Mouse (Mus musculus): Measurements from ENCODE around the gene Slc16a2.
A peak's percentile ranks its signal among the peaks of the same experiment; 100 is the strongest.

The Slc16a2 gene

DNA sequence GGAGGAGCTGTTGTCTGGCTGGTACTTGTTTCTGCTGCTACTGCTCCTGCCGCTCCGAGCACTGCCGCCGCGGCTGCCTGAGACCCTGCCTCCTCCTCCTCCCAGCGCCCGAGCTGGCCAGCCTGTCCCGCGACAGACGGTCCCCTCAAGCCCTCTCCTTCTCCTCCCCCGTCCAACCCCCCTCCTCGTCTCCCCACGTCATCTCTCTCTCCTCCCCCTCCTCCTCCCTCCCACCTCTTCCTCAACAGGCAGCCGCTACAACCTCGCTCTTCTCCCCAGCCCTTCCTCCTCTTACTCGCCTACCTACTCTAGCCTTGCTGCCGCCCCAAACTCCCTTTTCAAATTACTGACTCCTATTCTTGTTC lies at the start of gene Slc16a2:
Gene Slc16a2, minus strand, starts transcription at position 152 of the 365 bp plus-strand sequence.
- peak; percentile 78 to 82 for DNase-seq

DNA sequence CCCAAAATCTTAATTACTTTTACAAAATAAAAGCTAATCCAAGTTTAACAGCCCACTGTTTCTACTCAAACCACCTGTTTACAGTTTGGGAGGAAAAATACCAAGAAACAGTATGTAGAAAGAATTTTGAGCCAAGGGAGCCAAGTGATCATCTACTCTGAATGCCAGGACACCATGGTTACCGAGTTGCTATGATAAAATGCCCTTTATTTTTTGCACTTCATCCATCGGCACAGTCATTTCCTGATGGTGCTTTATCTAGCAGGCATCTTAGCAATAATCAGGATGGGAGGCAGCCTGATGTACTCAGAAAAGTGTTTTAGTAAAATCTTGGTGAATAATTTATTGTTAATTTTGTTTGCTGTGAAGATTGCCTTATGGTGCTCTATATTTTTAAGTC lies 41.7 kb upstream of the Slc16a2 start:
- no peak for DNase-seq

DNA sequence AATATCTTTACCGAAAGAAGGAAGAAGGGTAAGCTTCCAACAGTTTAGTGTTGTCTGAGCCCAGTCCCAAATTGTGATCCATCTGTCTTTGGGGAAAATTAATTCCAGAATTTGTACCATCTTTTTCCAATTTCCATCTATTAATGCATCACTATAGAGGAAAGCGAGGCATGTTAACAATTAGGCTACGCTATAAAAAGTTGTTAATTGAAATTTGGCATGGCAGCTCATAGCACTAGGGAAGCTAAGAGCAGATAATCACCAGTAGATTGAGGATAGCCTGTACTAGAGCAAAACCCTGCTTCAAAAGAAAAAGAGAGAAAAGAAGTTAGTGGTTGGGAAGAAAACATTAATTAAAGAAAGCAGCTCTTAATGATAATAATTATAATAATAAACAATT lies 41.1 kb upstream of the Slc16a2 start:
- DNase-seq = no peak

DNA sequence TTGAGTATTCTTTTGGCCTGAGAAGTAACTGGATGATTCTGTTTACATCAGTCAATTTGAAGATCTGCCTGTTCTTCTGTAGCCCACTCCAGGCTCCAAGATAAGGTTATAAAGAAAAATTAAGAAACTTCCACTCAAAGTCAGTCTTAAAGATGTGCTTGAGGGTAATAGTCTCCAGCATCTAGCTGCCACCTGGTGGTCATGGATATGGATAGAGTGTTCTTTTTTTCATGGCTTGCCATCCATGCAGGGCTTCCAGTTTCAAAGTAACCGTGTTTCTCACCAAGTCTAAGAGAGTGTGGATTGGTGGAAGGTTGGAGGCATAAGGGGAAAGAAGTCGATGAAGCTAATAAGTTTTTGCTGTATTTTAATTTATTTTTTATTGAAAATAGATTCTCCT lies 23.5 kb upstream of the Slc16a2 start:
- peak; percentile 21 to 43 for DNase-seq

DNA sequence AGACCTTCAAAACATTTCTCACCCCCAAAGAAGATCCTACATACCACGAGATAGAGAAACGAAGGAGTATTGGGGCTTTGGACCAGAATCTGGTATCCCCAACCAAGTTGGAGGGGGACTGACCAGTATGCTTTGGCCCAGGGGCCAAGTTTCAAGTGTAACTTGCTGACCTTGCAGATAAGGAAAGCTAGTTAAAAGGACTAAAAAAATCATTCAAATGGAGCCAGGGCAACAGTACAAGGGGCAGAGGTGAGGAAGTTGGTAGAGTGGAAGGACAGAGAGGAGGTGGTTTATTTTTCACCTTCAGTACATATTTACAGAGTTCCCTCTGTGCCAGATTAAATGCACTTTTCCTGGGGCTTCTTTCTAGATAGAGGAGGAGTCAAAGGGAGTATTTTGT lies 7.1 kb upstream of the Slc16a2 start:
- DNase-seq = no peak

DNA sequence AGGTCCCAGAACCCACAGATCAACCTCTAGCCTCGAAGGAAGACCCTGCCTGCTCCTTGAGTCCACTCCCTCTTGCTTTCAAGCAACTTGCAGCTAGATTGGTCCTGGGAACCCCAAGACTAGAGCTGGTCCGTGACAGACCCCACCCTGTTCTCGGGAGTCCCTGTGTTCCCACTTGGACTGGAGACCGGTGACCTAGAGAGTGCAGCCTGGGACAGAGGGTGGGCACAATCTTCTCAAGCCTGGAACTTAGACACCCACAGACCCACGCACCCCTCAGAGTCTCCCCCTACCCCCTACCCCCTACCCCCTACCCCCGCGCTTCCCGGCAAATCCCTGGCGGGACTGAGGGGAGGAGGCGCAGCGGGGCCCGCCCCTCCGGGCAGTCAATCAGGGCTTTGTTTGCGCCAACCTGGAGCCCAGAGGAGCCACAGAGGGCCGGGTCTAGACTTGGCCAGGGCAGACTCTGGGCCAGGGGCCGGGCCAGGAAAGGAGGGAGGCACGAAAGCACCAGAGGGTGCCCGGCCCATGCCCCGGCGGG lies 558 bp upstream of the Slc16a2 start:
- peak; percentile 64 to 71 for DNase-seq

DNA sequence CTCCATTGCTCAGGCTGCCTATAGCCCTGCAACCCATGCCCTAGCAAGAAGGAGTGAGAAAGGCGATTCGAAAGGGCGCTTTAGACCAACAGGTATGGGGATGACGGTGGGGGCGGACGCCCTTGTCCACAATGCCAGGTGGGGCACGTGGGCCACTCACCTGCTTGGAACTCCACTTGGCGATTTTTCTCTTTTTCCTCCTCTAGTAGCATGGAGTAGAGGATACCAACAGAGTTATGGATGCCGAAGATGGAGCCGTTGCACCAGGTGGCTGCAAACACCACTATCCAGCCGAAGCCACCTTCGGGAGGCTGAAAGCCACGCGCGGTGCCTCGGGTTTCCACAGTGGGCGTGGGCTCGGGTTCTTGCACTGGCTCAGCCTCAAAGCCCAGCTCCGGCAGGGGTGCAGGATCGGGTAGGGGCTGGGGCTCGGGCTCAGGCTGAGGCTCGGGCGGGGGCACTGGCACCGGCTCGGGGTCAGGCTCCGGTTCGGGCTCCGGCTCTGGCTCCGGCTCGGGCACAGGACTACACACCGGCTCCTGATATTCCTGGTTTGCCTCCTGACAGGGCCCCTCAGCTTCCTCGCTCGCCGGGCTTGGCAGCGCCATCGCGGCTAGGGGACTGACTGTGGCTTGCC lies 470 bp downstream of the Slc16a2 start:
- no peak for DNase-seq

DNA sequence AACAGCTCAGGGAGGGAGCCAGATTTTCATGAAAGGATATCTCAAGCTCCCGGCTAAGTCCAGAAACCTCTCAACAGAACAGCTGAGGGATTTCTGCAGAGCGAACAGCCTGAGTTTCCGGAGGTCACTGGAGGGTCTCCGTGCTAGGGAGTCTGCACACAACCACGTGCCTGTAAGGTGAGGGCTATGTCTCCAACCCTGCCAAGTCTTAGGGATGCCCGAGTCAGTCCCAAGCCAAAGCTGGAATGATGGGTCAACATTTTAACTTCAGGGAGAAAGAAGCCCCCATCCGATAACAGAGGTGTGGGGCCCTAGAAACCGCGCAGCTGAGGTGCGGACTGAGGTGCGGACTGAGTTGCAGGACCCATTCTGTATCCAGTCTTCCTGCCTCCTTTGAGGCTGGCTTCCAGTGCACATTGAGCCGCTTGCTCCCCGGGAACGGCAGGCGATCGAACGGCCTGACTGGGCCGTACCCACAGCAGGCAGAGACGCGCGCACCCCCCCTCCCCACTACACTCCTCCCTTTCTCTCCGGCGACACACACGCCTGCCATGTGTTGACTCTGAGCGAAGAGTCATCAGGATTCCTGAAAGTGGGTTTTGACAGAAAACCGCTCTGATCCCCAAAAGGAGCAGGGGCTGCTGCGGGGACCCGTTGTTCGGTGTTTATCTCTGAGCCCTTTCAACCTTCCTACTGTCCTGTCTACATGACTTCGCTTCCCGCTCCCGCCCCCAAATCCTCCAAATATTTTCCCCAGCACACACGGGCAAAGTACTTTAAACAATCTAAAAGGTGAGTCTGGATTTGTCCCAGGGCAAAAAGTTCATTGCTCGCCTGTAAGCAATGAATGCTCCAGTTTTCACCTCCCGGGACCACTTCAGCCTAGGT lies 1.2 kb downstream of the Slc16a2 start:
- DNase-seq = peak; percentile 36 to 51

DNA sequence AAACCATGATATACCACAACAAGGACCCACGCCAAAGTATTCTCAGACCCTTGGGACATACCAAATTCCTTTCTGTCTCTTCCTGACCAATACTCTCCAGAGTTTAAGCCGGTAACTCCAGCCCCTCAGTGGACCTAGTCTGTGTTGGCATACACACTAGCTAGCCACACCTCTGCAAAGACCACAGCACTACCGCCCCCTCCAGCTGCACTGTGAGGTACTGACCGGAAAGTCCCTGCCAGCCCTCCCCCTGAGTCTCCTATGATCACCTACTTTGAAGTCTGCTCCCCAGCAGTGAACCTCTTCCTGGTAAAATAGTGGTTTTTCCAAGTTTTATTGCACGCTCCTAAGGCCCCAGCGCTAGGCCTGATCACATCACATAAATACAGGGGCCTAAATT lies 2.5 kb downstream of the Slc16a2 start:
- peak in 1 of 2 experiments; percentile 36 for DNase-seq

DNA sequence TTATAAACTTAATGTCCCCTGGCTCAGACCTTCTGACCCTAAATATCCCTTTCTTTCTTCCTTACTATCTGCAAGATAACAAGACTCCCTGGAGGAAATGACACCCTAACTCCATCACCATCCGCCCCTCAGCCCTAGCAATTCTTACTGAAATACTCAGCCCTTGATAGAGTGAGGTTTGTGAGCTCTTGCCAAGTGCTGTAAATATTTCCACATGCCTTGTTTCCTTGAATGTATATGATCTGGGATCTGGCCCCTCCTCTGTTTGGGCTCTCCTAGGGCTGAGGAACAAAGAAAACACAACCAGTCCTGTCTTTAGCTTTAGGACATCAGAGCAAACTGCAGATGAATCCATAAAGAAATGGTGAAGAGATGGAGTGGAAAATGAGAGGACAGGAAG lies 9.1 kb downstream of the Slc16a2 start:
- no peak for DNase-seq

DNA sequence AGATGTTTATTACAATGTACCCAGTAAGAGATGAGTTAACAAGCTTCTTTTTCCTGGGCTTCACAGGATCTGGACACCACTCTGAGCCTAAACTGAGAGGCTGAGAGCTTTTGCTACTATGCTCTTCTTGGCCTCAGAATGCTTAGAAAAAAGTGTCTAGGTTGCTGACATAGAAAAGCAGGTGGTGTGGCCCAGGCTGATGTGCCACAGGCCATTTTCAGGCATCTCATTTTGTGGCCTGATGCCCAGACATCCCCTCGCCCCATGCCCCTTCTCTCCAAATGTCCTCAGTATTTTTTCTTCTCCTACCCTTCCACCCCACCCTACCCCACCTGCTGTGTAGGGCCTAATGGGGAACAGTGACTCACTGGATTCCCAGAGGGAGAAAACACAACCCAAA lies 11.3 kb downstream of the Slc16a2 start:
- DNase-seq = no peak

DNA sequence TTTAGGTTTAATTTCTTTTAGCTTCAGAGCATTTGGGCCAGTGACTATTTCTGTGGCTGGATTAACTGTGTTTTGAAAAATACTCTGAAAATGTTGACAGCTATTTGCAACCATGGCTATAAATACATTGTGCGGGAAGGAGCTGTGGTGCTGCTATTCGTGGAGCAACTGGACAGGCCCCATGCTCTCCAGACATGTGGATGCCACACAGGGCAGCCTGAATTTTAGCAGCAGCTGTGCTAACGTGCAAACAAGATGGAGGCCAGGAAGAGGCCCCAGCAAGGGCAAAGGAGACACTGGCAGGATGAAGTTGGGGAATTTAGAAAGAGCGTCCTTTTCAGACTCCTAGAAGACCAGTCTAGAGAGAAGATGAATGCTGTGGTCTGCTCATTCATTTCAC lies 15.4 kb downstream of the Slc16a2 start:
- no peak for DNase-seq

DNA sequence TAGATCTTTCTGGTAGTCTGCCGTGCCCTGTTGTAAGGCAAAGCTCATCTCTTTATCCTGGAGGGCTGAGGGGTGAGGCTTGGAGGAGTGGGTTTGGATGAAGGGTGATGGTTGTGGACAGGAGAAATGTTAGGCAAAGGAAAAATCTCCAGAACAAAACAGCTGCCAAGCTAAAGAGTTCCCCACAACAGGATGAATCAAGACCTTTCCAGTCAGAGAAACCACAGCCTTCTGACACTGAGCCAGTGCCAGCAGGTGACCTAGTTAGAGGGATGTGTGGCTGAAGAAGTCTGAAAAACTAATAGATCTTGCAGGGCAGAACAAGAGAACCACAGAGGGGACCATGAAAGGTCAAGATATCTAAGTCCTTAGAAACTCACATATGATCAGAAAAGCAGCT lies 24.8 kb downstream of the Slc16a2 start:
- DNase-seq = no peak

DNA sequence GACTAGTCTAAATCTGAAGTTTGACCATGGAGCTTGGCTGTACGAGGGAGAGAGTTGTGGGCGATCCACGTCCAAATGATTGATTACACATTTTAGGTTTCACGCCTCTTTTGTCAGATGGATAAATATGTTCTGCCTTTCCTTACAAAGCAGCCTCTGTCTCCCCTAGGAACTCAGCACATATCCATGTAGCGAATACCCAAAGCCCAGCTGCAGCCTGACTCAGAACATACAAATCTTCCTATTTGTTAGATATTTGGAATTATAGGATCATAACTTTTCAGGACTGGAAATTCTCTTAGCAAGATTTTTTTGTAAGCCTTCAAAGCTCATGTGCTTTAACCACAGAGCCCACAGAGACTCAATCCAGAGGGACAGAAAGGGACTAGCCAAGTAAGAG lies 26.3 kb downstream of the Slc16a2 start:
- DNase-seq = no peak

DNA sequence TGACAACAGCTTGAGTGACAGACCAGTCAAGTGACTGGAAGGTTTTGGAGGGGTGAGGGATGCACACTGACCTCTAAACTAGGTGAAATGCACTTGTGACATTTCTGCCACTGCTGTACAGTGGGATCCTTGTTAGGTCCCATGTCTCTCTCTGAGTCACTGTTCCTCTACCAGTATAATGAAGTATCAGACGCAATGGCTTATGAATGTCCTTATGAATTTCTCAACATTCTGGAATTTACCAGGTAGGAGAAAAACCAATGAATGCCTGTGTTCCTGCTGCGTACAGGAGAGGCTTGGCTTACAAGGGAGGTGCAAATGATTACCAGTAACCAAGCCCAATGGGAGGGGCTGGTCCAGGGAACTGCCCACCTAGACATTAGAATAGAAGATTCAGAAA lies 30.5 kb downstream of the Slc16a2 start:
- DNase-seq = no peak

DNA sequence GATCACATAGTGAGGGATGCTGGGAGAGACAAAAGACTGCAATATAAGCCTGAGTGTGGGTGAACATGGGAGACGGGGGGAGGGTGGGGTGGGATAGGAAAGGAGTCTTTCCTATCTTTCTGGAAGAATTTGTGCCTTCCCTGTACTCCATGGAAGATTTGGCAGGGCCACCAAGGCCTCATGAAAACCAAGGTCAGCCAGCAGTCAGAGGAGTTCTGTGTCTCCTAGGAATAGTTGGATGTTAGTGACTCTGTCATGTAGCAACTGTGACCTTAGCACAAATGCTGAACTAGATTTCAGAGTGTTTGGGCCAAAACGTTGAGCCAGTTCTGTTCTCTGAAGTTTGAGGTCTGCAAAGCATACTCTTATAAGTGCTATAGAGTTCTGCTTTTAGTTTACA lies 36.1 kb downstream of the Slc16a2 start:
- DNase-seq = peak in 1 of 2 experiments; percentile 10

DNA sequence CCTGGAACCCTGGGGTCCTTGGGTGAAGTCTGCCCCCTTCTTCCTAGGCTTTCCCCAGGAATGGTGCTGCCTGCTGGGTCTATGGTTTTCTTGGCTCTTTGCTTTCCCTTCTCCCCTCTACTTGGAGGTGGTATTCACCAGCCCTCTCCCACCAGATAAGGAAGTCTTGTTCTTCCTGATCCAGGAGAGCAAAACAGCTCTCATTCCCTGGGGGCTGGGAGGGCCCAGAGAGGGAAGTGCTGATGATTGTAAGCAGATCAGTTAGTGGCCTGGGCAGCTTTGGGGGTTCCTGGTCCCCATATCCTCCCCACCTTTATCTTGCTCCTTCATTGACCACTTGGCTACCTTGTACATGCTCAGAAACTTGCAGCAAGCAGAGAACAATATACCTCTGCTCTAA lies 45.4 kb downstream of the Slc16a2 start:
- DNase-seq = no peak

DNA sequence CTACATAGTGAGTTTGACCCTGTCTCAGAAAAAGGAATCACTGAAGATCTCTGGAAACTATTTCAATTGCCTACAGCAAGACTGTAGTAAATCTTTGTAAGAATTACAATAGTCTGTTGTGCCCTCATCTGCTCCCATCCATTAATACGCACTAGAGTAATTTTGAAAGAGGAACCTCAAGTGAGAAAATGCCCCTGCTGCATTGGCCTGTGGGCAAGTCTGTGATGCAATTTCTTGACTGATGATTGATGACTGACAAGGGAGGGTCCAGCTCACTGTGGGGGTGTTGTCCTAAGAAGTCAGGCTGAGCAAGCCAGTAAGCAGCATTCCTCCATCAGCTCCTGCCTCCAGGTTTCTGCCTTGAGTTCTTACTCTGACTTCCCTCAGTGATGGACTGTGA lies 75.6 kb downstream of the Slc16a2 start:
- DNase-seq = no peak

DNA sequence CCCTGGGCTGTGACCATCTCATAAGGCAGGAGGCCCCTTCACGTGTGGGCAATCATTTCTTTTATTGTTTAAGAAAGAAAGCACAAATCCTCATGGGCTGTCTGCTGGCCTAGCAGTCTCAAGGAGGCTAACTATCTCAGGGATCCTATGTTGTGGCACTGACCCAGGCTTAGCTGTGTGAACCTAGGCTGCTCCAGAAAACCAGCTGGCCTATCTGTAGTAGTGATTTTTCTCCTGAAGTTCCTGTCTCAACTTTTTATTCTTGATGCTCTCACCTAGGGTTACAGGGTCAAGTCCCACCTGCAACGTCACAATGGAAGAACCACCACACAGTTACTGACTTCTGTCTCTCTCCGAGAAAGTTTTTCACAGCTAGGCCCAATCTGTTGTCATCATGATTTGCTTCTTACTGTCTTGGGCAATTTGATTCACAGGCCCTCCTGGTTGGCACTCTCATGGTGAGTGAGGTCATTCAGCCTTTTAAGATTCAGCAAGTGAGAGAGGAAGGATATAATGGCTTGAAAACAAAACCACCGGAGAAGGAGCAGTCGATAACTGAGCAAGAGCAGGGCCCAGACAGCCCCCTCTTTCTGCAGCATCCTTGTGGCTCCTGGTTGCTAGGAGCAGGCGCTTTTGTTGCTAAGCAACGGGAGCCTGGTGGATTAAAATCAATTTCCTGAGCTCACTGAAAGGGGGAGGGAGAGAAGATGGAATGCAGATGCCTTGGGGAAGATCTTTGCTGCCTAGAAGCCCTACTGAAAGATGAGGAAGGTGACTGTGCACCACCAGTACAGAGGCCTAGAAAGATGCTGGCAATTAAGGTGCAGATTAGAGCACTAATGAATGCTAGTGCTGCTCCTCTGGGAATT lies 77.4 kb downstream of the Slc16a2 start:
- no peak for DNase-seq

DNA sequence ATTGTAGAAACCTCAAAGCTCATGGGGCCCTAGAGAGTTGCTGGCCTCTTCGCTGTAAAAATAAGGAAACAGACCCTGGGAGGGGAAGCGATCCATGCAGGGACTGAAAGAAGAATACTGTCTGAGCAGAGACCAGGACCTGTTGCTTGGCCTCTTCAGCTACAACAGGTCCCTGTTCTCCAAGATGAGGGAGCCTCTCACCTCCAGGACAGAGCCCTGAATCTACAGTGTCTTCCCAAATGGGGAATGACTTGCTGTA lies 79.8 kb downstream of the Slc16a2 start:
- no peak for DNase-seq

DNA sequence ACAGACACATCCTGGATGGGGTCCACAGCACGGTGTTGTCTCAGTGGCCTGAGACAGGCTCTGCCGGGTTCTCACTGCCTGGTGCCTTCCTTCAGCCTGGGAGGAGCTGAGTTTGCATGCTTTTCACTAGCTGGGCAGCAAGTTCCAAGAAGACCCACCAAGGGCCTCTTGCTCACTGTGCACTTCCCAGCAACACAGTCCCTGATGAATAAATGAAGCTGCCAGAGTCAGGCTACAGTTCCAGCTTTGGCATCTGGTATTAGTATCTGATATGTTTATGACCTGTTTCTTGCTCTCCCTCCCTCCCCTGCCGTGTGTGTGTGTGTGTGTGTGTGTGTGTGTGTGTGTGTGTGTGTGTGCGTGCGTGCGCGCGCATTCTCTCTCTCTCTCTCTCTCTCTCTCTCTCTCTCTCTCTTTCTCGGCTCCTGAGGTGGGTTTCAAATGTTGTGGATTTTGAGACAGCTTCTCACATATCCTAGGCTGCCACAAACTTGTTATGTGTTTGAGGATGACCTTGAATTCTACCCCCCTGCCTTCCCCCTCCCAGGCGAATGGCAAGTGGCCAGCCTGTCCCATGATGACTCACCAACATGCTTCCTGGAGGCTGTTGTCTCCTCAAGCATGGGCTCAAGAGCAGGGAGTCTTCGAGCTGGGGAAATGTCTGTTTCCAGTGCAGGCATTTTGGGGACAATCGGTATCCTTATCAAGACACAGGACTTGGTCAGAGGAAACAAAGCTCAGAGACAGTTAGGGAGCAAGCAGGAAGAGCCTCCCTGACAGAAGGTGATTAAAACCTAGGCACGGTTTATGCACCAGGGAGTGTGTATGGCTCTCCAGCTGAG lies 80.3 kb downstream of the Slc16a2 start:
- peak; percentile 51 to 68 for DNase-seq

DNA sequence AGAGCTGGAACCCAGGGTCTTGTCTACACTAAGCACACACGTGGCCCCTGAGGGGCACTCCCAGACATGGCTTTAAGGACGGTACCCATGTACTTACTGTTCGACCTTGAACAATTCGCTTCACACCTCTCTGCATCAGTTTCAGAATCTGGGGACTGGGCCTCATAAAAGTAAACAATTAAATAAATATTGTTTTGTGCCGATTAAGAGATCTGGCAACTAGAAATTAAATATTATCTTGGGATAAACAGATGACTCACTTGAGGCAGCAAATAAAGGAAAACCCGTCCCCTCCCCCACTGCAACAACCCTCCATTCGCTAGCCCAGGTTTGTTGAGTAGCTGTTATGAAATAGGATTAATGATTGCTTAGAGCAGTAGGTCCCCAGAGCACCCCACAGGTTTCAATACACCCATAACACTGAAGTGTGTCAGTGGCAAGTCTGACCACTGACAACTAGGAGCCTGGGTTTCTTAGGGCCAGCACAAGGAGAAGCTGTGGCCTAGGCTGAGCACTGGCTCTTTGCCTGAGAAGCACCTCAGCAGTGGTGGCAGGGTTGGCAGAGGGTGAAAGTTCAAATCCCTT lies 87.7 kb downstream of the Slc16a2 start:
- no peak for DNase-seq

Data from kidney, postnatal 4 days (tissue).